Mouse (Mus musculus): ENCODE measurements around the gene Plbd2.
"Not testable (repeated sequence)": the region's sequence is repeated elsewhere in the genome, so short reads cannot be mapped to it uniquely, and the experiment has no call there.

Gene Plbd2

GRCm38 (mm10) chr5:120510982-120511642, 7.7 kb upstream of the Plbd2 start, which contains the start of gene Slc8b1:
Slc8b1 (plus strand) TSS chr5:120511168.
- peak; percentile 92 for DNase-seq

DNA sequence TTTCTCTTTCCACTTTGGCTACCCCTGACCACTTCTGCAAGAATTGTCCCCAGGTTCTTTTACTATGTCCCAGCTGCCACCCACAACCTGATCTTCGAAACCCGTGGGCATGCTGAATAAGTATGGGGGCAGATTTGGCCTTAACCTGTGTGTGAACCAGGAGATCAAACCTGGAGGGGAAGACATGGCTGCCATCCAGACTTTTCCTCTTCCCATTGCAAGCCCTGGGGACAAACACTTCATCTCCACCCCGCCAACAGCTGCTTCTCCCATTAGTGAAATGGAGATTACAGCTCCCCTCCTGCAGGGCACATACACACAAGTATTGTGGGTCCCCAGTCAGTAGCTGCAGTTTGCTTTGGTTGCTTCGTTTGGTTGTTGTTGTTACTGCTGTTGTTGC, 3.9 kb upstream of the Plbd2 start:
- no peak for DNase-seq

DNA sequence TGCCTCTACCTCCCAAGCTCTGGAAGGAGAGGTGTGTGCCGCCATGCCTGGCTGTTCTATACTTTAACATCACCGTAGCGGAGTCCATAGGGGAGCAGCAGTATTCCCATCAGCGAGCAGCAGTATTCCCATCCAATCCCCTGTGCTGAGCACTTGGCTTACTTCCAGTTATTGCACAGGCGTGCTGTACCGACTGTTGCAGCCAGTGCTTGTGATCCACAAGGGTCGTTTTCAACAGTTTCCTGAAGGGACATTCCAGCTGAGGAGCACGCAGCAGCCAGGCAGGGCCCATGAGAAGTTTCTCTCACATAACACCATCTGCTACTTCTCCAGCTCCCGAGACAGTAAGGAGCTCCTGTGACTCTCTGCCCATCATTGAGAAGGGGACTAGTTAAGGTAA, 3.1 kb upstream of the Plbd2 start:
- DNase-seq: no peak

DNA sequence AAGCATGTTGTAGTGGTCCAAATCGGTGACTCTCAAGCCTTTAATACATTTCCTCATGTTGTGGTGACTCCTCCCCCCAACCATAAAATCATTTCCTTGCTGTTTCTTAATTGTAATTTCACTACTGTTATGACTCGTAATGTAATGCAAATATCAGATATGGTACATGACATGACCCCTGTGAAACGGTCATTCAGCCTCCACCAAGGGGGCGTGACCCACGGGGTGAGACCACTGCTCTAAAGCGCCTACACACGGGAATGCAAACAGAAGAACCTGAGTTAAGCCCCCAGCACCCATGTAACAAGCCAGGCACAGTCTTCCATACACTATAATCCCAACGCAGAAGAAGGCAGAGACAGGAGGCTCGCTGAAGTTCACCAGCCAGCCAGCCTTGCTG, 2.4 kb upstream of the Plbd2 start:
- DNase-seq: no peak

- DNase-seq: peak; percentile 80
Observed at GRCm38 (mm10) chr5:120505368-120505767, 1.9 kb upstream of the Plbd2 start.

DNA sequence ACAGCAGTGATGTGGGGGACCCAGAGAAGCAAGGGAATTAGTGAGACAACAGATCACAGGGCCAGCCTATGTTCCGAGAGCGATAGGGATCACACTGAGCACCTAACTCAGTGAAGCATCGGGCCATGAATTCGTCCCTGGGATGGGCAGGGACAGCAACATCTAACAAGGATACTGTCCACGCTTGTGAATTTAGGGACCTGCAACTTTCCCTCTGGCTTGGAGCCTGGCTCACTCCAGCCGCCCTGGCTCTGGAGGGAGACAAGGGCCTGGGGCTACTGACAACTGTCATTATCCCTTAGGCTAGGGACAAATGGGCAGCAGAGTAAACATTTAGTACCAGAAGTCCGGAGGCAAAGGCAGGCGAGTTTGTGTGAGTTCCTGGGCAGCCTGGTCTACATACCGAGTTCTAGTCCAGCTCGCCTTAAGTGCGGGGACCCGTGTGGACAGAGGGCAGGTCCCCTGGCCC, 716 bp downstream of the Plbd2 start:
- no peak for DNase-seq

- DNase-seq: no peak
Observed at GRCm38 (mm10) chr5:120502147-120502621, 1.2 kb downstream of the Plbd2 start.

DNA sequence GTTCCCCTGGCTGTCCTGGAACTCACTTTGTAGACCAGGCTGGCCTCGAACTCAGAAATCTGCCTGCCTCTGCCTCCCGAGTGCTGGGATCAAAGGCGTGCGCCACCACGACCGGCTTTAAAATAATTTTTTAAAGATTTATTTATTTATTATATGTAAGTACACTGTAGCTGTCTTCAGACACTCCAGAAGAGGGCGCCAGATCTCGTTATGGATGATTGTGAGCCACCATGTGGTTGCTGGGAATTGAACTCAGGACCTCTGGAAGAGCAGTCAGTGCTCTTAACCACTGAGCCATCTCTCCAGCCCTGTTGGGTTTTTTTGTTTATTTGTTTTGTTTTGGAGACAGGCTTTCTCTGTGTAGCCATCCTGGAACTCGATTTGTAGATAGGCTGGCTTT, 2.8 kb downstream of the Plbd2 start:
- not testable (repeated sequence) for DNase-seq

- no peak for DNase-seq
Observed at GRCm38 (mm10) chr5:120499202-120499601, 4.2 kb downstream of the Plbd2 start.

GRCm38 (mm10) chr5:120497071-120497470, 6.4 kb downstream of the Plbd2 start:
- no peak for DNase-seq

DNA sequence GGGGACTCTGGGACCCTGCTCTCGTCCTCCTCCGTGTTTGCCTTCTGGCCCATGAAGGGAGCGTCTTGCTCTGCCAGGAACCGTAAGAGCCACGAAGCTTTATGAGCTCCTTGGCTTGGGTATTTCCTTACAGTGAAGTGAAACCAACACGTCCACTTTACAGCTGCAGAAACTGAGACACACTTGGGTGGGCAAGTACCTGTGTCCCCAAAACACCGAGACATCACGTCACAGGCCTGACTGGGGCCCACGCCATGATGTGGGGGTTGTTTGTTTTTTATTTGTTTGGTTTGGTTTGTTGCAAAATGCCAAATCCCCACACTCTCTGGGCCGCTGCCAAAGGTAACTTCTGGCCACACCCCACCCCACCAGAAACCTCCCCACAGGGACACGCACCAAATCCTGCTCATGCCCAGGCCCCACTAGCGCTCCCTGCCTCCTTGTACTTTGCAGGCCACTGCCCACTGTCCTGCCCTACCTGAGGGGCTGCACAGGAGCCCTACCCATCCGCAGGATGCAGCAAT, 7.7 kb downstream of the Plbd2 start:
- no peak for DNase-seq

DNA sequence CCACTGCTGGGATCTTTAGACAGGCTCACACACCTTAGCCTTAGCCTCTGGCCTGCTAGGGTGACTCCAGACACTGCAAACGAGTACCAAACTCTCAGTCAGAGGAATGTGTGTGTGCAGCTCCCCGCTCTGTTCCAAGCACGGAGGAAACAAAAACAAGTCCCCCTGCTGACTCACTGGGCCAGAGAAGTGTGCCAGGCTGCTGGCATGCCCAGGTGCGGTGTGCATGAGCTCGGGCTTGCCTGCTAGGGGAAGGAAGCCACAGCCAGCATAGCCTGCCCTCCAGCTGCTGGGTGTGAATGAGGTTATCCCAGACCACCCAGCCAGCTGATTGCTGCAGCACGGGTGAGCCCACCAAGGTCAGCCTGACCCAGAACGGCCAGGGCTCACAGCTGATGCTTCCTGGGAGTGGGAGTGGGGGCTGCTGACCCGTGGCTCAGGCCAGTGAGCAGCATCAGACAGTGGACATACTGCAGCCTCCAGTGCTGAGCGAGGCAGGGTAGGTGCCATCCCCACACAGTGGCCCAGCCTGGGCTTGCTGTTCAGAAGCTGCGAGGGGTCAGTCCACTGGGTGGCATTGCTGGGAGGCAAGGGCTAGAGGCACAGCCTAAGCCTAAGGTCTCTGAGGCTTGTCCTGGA, 8.2 kb downstream of the Plbd2 start:
- no peak for DNase-seq

DNA sequence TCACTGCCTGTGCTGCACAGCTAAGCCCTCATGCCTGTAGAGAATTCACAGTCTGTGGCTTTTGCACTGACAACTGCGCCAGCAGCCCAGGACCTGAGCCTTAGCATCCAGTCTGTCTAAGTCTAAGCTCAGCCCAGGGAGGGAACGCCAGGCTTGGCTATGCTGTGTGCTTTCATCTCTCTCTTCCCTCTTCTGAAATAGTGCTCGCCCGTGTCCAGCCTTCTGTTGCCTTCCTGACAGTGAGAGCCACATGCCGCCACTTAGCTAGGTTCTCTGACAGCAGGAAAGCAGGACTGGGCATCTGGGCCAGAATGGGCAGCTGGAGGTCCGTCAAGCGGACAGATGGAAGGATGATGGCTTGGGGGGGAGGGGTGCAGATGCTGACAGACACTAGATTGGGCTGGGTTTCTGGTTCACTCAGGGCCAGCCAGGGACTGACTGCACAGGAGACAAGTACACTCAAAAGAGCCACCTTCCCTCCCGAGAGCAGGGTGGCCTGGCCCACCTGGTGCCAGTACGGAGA, 9.5 kb downstream of the Plbd2 start:
- no peak for DNase-seq

DNA sequence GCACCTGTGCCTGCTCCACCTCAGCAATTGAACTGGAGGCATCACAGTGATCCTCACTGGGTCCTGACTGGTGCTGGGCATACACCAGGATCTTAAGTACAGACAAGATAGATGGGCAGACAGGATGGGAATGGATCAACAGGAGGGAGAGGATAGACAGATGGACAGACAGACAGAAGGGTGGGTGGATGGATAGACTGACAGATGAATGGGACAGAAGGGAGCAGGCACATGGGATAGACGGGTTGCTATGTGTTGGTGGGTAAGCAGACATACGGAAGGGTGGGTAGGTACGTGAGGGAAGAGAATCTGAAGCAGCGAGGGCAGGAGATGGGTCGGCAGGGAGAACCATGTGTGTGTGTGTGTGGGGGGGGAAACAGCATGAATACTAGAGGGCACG, 10.0 kb downstream of the Plbd2 start:
- no peak for DNase-seq

DNA sequence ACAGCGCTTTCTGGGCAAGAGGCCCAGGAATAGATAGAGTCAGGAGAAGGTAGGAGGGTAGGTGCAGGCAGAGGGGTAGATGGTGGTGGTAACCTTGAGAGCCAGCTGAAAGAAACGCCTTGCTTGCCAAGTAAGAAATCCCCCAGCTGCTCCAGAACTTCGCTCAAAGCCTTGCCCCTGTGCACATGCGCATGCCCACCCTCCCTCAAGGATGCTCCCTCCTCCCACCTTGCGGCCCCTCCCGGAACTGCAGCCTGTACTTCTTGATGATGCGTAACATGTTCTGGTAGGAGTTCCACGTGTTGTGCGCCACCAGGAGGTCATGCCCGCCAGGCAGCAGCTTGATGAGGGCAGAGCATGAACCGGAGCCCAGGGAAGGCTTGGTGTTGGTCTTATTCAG, 11.0 kb downstream of the Plbd2 start:
- DNase-seq: no peak

- DNase-seq: peak; percentile 54
Observed at GRCm38 (mm10) chr5:120490679-120491192, 12.7 kb downstream of the Plbd2 start.

DNA sequence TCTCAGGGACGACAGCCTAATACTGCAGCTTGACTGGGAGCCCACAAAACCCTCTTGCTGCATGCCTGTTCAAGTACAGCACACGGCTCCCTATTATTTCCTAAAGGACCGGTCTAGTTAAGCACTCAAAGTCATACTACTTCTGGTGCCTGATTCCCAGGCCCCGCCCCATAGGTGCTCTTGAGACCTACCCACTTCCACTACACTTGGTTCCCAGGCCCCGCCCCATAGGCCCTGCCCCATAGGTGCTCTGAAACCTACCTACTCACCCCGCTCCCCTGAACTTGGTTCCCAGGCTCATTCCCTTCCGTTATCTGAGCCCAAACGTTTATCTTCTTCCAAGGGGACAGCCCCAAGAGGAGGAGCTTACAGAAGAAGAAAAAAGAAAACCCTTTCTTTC, 15.6 kb downstream of the Plbd2 start:
- DNase-seq: no peak

- no peak for DNase-seq
Observed at GRCm38 (mm10) chr5:120483399-120483798, 20.0 kb downstream of the Plbd2 start.

GRCm38 (mm10) chr5:120481205-120481604, 22.2 kb downstream of the Plbd2 start:
- no peak for DNase-seq

DNA sequence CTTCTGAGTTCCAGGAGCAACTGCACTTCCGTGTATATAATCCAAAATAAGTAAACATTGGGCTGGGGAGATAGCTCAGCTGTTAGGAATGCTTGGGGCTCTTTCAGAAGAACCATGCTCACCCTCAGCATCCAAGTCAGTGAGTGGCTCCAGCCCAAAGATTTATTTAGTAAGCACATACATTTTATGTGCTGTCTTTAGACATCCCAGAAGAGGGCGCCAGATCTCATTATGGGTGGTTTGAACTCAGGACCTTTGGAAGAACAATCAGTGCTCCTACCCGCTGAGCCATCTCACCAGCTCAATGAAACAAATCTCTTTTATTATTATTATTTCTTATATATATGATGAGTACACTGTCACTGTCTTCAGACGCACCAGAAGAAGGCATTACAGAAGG, 23.9 kb downstream of the Plbd2 start:
- DNase-seq: no peak

- DNase-seq: no peak
Observed at GRCm38 (mm10) chr5:120477993-120478392, 25.4 kb downstream of the Plbd2 start.

GRCm38 (mm10) chr5:120476296-120476695, 27.1 kb downstream of the Plbd2 start, which contains the start of gene Sds:
Sds (plus strand) TSS chr5:120476526.
- DNase-seq: no peak

DNA sequence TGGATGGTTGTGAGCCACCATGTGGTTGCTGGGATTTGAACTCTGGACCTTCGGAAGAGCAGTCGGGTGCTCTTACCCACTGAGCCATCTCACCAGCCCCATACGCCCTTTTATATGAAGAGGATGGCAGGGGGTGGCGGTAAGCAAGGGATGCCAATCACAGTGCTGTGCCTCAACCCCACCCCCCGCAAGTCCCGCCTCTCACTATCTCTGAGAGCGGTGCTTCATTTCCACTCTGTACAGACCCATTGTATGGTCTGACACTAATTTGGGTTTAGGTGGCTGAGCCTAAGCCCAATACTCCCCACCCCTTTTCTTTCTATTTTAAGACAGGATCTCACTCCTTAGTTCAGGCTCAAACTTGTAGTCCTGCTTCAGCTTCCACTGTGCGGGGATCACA, 27.6 kb downstream of the Plbd2 start:
- no peak for DNase-seq

DNA sequence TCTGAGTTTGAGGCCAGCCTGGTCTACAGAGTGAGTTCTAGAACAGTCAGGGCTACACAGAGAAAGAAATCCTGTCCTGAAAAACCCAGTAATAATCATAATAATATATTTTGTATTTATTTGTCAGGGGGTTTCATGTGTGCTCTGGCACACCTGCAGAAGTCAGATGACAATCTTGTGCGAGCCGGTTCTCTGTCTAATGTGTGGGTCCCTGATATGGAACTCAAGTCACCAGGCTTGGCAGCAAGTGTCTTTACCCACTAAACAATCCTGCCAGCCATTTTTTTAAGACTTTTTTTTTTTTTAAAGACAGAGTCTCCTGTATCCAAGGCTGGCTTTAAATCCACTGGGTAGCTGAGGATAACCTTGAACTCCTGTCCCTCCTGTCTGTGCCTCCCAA, 30.1 kb downstream of the Plbd2 start:
- DNase-seq: no peak
